Mouse (Mus musculus): ENCODE measurements around the gene Tmem132d.

Gene Tmem132d

GRCm38 (mm10) chr5:128407546-128407945 lies 25.3 kb downstream of the Tmem132d start:
- DNase-seq (ENCODE audit: low read depth, low spot score) = no peak

DNA sequence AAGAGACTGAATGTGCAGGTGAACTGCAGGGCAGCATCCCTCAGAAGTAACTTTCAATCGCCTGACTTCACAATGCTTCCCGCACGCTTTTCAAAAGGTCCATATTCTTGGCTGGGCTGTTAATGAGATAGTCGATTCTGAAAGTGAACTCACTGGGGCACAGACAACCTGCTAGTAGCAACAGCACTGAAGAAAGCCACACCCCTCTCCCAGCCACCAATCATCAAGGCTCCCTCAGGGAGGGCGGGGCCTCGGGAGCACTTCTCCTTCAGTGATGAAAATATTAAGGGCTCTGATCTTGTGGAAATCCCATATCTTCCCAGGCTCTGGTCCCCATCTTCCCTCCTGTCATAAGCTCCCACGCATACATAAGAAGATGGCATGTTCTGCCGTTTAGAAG lies 27.8 kb downstream of the Tmem132d start:
- peak; percentile 14 for DNase-seq (ENCODE audit: low read depth, low spot score)

GRCm38 (mm10) chr5:128404223-128404622 lies 28.7 kb downstream of the Tmem132d start:
- DNase-seq (ENCODE audit: low read depth, low spot score) = peak; percentile 34

DNA sequence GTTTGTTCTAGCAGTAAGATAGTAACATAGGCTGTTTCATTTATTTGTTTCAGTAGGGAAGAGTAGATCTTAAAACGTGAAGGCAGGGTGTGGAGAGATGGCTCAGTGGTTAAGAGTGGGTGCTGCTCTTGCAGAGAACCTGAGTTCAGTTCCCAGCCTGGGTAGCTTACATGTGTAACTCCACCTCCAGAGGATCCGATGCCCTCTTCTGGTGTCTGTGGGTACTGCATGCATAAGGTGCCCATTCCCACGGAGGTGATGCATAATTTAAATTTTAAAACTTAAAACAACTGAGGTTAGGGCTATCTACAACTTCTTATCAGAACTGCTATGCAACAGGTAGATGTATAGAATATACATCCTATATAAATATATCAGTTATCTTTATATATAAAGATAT lies 40.5 kb downstream of the Tmem132d start:
- peak; percentile 69 for DNase-seq (ENCODE audit: low read depth, low spot score)

- DNase-seq (ENCODE audit: low read depth, low spot score) = peak; percentile 70
Measured at GRCm38 (mm10) chr5:128389665-128390064, 43.2 kb downstream of the Tmem132d start.

DNA sequence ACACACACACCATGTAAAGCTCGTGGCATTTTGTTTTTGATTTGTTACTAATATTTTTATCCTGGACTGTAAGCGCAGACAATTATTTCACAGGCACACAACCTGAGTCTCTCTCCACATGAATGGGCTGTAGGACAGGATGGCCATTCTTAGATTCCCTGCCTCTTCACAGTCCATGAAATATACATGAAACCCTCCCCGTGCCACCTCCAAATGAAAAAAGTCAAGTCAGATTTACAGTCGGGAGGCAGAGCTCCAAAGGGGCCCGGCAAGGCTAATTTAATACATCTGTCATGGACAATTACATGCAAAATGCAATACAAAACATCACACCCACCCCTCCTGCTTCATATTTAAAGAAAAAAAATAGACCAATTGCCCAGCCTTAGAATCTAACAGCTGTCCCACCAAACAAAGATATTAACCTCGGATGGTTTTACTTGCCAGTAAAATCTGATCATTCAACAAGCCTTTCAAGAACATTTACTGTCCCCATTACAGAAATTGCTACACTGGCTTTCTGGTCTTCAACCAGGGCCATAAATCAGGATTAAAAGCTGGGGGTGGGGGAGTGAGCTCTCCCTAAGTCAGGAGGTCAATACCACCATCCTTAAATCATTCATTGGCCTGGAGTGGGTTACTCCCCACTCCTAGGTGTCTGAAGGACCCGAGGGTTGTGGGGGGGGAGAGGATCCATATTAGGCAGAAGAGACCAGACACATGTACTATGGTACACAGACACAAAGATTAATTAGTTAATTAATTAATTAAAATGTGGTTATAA lies 44.3 kb downstream of the Tmem132d start:
- DNase-seq (ENCODE audit: low read depth, low spot score) = no peak

DNA sequence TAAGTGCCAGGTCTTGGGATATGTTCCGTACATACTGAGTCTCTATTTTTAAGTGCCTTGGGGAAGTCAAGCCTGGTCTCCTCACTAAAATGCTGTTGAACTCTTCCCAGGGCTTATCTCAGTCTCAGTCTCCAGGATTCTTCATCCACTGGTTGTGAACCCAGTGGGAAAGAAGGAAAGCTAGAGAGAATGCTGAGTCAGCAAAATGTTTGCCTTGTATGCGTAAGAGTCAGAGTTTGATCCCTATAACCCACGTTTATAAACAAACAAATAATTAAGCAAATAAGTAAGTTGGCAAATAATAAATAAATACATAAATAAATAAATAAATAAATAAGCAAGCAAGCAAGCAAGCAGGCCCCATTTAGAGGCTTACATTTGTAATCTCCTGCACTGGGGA lies 63.1 kb downstream of the Tmem132d start:
- DNase-seq (ENCODE audit: low read depth, low spot score) = no peak

- no peak for DNase-seq (ENCODE audit: low read depth, low spot score)
Measured at GRCm38 (mm10) chr5:128369111-128369510, 63.8 kb downstream of the Tmem132d start.

- DNase-seq (ENCODE audit: low read depth, low spot score) = no peak
Measured at GRCm38 (mm10) chr5:128365261-128365985, 67.5 kb downstream of the Tmem132d start.

- no peak for DNase-seq (ENCODE audit: low read depth, low spot score)
Measured at GRCm38 (mm10) chr5:128360946-128361675, 71.8 kb downstream of the Tmem132d start.

GRCm38 (mm10) chr5:128348835-128349234 lies 84.0 kb downstream of the Tmem132d start:
- peak; percentile 65 for DNase-seq (ENCODE audit: low read depth, low spot score)

- DNase-seq (ENCODE audit: low read depth, low spot score) = no peak
Measured at GRCm38 (mm10) chr5:128336841-128337240, 96.0 kb downstream of the Tmem132d start.

- DNase-seq (ENCODE audit: low read depth, low spot score) = no peak
Measured at GRCm38 (mm10) chr5:128332766-128333165, 100.1 kb downstream of the Tmem132d start.

DNA sequence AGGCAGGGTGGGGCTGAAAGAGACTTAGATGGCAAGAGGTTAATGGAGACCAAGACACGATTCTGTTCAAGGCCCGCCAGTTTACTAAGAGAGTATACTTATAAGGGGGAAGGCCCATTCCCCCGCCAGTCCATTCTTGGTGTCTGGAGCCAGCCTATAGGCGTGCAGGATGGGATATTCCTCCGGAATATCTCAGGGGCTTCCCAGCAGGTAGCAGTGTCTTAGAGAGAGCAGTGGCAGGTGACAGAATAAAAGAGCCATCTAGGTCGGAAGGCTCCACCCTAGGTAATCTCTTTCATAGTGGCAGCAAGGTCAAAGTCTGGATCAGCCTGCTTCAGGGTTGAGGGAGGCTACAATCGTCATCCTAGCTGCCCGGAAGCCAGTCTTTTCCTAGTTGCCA lies 102.5 kb downstream of the Tmem132d start:
- DNase-seq (ENCODE audit: low read depth, low spot score) = peak; percentile 69

DNA sequence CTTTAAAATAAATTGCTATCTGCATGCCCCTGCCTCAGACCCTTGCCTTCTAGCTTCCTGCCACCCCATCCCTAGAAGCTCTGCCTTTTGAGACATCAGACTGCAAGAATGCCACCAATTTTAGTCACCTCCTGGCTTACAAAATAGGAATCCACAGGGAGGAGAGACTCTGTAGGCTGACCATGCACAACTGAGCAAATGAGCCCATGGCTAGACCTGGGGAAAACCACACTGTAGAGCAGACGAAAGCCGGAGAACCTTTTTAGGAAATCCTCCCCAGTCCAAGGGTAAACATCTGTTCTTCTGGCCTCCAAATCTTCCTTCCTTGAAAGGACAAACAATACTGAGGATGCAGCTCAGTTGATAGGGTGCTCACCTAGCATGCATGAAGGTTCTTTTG lies 130.5 kb downstream of the Tmem132d start:
- DNase-seq (ENCODE audit: low read depth, low spot score) = no peak

DNA sequence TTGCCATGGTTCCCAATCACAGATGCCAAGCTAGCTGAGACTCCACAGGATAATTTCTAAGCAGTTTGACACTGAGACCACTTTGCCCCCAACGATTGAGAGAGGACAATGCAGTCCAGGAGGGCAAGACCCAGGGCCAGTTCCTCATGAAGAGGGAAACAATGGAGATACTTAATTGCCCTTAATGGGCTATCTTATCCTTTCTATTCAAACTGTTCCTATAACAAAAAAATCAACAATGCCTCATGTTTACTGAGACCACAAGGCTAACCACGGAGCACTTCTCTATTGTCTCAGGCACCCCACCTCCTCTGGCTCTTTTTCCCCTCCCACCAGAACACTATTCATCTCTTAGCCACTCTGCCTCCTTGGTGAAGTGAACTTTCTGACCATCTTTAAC lies 141.7 kb downstream of the Tmem132d start:
- DNase-seq (ENCODE audit: low read depth, low spot score) = peak; percentile 71

- no peak for DNase-seq (ENCODE audit: low read depth, low spot score)
Measured at GRCm38 (mm10) chr5:128273255-128273654, 159.6 kb downstream of the Tmem132d start.

DNA sequence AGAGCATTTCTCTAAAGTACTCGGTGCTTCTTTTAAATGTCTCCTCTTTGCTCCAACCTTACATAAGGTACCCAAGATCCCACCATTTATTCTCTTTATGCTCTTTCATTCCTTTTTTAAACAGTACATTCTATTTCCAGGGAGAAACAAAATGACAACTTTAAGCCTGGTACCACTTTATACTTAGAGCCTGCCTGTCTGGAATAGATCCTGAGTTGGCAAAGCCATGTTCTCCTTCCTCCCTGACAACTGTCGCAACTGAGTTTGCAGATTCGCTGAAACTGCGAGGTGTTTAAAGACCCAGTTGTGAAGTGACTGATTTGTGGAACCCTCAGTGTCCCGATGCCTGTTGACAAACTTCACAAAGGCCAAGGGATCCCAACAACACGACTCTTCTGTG lies 165.5 kb downstream of the Tmem132d start:
- DNase-seq (ENCODE audit: low read depth, low spot score) = no peak

GRCm38 (mm10) chr5:128244219-128244618 lies 188.7 kb downstream of the Tmem132d start:
- DNase-seq (ENCODE audit: low read depth, low spot score) = no peak

DNA sequence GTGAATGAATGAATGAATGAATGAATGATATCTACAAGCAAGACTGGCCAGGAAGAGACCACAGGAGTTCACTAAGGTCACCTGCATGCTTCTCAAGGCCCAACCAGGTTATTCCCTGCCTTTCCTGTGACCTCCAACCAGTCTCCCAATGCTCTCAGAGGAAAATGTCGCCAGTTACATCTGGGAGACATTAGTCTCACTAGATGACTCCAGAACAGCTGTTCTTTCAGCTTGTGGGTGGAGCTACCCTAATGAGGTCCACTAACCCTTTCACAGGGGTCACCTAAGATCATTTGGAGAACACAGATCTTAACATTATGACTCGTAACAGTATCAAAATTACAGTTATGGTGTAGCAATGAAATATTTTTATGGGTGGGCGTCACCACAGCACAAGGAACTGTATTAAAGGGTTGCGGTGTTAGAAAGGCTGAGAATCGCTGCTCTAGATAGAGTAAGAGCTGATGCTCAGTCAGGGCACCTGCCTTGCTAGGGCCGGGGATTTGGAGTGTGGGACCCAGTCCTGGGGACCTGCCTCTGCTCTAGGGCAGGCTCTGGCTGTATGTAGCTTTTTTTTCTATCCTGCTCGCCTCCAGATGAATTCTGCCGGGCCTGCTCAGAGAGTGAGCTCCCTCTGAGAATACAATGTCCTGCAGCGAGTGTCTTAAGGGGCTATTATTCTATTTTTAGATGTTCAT lies 196.1 kb downstream of the Tmem132d start:
- DNase-seq (ENCODE audit: low read depth, low spot score) = no peak

DNA sequence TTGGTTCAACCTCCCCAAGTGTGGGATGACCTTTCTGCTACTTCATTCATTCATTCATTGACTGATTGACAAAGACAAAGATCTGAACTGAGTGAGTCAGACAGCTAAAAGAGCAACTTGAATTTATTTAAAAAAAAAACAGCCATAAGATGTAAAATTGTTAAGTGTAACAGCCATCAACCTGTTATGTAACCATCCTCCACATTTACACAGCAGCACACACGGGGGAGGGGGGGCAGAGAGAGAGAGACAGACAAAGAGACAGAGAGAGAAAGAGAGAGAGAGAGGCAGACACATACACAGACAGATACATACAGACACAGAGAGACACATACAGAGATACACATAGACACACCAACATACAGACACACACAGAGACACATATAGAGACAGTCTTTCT lies 197.3 kb downstream of the Tmem132d start:
- no peak for DNase-seq (ENCODE audit: low read depth, low spot score)

DNA sequence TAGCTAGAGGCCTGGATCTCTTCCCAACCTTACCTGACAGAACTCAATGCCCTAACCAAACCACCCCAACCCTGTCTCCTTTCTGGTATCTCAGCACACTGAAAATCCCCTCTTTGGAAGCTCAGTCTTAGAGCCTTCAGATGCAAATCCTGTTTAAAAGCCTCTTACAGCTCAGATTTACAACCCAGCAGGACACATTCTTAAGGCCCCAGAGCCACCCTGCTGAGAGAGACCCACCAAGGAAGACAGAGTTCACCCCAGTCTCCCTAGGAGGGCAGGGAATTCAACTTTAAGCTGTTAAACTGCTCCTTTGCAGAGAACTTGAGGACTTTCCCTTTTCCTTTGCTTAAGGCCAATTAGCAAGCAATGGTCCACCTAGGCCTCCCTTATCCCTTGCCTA lies 199.8 kb downstream of the Tmem132d start:
- DNase-seq (ENCODE audit: low read depth, low spot score) = peak; percentile 70

Measured in ES-CJ7 (cell line).